Mouse (Mus musculus): ENCODE data around the gene Ccl1.

Ccl1 gene

DNA sequence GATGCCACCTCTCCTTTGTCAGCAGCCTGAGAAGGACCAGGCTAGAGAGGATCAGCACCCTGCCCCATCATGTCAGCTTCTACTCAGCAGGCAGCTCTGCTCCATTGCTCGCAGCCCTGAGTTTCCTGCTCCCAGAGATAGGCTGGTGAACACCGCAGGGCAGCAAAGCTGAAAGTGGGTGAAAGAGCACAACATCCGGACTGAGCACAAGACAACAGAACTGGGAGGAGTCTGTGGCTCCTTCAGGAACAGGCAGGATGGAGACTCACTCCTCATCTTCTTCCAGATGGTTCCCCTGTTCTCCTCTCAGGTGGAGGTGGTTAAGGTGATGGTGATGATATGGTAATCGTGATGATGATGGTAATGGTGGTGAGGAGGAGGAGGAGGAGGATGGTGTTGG, at the start of gene Ccl1:
Gene Ccl1 (minus strand): TSS at position 101 of the 400 bp plus-strand sequence.
- no peak for DNase-seq (ENCODE audit: low read depth, low spot score)

DNA sequence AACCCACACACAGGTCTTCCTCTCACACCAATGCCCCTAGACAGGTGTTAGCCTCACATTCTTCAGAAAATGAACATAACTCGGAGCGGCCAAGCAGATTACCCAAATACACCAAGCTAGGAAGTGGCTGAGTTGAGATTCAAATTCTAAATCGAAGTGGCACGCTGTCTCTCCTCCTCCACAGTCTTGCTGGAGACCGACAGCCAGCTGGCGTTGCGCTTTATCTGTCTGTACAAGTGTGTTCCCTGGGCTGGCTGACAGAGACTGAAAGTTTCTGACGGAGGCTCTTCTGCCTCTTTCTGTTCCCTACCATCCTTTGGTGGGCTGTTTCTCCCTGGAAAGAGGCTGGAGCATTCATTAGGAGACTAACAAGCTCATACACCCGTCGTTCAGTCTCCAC, 45.5 kb upstream of the Ccl1 start:
- DNase-seq (ENCODE audit: low read depth, low spot score), result no peak

DNA sequence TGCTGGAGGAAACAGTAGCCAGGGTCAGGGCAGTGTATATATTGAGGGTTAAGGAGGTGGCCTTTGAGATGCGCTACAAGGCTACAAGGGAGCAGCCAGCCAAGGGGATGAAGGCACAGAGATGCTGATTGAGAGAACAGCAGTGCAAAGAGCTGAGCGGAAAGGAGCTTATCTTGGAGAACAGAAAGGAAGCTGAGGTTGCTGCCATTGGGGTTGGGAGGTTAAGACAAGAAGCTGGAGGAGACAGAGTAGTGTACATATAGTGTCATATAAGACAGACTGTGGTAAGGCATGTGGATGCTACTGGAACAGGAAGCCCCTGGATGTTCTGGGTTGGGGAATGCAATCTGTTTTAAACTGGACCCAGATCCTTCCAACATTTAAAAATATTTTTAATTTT, 35.4 kb upstream of the Ccl1 start:
- DNase-seq (ENCODE audit: low read depth, low spot score), result no peak

DNA sequence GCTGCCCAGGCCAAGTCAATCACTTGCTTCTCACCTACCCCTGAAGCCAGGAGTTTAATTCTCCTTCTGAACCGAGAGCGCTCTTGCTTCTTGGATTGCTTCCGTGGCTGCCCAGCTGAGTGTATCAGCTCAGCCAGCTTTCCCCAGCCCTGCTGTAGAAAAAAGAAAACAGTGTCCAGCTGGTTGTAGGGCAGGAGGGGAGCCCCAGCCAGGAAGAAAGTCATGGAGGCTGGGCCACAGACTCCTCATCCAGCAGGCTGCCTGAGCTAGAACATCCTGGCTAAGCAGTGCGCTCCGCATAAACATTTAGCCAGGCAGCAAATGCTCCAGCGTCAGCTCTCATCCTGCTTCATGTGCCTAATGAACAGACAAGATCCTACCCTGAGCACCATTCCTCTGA, 34.9 kb upstream of the Ccl1 start:
- DNase-seq (ENCODE audit: low read depth, low spot score), result no peak

DNA sequence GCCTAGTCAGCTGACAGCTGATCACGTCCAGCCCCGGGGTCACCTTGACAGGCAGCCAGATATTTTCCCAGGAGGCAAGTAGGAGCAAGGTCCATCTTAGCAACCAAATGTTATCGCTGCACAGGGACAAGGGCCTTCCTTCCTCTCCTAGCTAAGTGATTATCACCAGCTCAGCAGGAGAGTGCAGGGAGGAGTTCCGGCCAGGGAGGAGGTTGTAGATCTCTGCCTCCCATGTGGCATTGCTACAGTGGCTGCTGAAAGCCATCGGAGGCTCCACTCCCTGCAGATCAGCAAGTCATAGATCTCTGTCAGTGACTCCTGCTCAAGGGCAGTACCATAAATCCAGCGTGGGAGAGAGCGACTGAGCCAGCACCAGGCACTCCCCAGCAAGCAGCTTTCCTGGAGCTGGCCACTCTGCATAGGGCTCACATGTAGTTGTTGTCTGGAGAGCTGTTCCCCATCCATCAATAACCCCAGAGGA, 34.5 kb upstream of the Ccl1 start:
- DNase-seq (ENCODE audit: low read depth, low spot score), result no peak

DNA sequence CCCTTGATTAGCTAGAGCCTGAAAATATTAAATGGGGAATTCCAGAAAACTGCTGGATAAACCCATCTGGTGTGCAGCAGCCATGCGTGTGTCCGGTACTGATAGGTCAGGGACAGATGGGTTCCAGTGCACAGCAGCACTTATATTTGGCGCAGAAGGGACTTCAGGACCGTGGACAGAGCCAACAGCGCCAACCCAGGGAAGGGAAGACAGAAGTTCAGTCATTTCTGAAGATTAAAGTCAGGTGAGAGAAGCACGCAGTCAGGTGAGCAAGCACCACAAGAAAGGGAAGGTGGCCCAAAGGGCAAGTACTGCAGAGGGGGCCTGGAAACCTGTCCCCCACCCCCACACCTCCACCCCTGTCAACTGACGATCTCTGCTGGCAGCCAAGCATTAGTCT, 7.7 kb upstream of the Ccl1 start:
- DNase-seq (ENCODE audit: low read depth, low spot score), result peak; percentile 47

DNA sequence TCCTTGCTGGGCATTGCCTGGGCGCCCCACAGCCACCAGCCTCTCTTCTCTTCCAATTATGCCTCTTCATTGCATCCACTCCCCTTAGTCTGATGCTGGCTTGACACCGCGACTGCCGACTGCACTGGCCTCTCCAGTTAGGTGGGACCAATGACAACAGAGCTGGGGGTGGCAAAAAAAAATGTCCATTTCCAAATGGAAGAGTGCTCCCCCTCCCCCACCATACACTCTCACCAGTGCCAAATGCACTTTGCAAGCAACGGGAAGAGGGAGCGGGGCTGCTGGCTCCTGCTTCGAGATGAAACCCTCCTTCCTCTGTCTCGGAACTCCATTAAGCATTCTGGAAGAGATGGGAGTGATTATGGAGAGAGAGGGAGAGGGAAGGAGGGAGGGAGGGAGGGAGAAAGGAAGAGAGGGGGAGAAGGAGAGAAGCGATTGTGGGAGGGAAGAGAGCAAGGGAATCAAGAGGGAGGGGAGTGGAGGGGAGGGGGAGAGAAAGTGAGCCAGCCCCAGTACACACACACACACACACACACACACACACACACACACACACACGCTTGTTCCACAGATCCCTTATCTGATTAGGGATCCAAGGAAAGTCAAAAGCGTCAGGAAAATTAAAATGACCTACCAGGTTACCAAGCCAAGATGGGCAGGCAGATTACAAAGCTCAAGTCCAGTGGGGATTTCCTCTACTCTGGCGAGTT, 5.0 kb upstream of the Ccl1 start:
- no peak for DNase-seq (ENCODE audit: low read depth, low spot score)

DNA sequence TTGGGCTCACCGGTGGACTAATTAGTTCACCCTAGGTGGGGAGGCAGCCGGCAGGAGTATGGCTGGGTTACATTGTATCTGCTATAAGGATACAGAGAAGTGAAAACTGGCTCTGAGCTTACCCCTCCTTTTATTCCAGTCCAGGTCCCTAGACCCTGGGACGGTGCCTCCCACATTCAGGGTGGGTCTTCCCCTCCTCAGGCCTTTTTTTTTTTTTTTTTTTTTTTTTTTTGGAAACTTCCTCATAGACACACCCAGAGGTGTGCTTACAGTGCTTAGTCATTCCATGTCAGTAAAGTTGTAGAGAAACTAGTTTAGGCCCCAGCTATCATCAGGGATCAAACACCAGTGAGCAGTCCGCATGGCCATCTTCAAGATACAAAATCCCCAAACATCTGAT, 7.6 kb downstream of the Ccl1 start:
- peak; percentile 18 for DNase-seq (ENCODE audit: low read depth, low spot score)

DNA sequence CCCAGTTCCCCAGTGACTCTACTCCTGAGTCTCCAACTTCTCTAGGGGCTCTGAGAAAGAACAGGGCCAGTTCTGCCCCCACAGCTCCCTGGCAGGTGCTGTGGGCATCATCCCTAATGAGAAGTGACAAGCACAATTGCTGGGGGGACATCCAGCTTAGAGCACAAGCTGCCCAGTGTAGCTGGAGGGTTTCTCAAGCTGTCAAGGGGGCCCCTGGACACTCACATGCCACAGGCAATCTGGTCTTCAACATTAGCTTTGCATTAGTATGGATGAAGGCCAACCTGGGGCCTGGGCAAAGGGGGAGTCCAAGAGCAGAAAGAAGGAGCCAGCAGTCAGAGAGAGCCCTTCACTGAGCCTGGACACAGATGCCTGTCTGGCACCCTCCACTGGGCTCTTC, 14.6 kb downstream of the Ccl1 start:
- no peak for DNase-seq (ENCODE audit: low read depth, low spot score)

DNA sequence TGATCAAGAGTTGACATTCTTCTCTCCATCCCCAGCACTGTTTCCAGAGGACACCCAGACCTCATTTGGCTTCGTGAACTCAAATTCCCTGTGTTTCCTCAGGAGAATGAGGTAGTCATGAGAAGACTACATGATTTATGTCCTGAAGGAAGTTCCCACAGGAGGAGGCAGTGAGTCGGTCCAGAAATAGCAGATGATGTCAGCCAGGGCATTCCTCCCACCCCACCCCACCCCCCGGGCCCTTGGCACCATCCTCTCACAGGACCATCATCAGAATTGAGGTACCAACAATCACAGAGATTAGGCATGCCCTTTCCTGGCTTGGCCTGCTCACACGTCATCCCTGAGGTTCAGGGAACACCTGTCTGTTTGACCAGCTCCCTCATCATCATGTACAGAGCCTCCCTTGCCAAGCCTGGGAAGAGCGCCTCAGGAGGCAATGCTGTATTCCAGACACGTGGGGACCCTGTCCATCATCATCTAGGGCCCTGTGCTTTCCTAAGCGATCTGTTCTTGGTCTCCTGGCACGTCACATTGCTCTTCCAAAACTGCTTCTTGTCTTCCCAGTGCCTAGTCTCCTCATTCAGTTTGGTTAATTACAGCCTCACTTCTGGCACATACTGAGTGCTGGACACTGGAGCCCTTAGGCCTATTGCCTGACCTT, 31.2 kb downstream of the Ccl1 start:
- no peak for DNase-seq (ENCODE audit: low read depth, low spot score)

DNA sequence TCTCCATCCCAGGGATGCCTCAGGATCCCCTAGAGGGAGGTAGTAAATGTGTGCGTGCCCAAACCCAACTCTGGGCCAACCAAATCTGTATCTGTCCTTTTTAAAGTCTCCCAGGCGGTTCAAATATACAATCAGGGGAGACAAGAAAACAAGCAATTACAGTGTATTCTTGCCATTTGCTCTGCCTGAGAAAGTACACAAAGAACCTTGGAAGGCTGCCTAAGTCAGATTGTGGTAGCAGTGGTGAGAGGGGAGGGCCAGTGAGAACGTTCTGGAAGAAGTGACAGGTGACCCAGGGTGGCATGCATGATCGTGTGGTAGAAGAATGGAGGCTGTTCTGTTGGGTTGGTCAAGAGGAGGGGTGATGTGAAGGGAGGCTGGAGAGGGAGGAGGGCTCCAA, 46.4 kb downstream of the Ccl1 start:
- no peak for DNase-seq (ENCODE audit: low read depth, low spot score)

DNA sequence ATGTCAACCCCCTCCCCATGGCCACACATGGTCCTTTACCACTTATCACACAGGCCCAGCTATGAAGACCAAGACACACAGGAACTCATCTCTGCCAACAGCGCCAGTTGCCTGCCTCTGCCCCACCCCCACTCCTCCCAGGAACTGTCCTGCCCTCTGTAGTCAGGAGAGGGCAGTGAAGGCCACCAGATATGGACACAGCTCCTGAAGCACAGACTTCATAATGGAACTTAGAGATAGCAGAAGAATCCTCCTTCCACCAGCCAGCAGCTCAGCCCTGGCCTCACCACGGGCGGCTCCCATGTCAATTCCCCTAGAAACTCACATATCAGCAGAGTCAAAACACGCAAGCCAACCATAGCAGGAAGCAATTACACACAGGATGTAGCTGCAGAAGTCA, 49.9 kb downstream of the Ccl1 start:
- no peak for DNase-seq (ENCODE audit: low read depth, low spot score)

DNA sequence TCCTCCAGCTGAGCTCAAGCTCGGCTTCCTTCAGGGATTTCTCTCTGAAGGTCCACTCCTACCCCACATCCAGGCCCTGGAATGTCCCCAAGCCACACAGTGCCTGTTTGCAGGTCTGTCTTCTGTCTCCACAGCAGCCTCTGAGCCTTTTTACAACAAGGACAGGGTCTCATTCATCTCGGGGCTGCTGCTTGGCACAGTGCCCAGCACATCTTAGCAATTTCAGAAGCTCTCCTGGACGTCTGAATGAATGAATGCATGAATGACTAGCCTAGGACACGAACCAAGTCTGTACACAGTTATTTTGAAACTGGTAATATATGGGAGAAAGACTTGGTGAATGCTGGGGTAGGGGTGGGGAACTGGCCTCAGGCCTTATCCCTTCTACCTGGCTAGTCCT, 52.1 kb downstream of the Ccl1 start:
- no peak for DNase-seq (ENCODE audit: low read depth, low spot score)

DNA sequence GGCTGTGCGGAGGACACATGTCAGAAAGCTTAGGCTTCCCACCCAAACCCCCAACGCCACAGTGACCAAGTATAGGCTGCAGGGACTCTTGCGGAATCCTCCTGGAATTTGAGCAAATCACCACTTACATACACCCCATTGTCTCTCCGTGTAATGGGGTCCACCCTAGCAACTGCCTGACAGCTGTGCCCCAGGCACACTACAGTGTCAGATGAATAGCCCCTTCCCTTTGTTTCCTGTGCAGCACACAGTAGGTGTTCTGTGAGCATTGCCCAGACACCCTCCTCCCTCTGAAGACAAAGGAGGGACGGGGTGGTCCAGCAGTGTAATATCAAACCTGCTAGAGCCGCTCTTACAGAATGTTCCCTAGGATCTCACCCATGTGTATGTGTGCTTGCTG, 54.2 kb downstream of the Ccl1 start:
- DNase-seq (ENCODE audit: low read depth, low spot score), result peak; percentile 53

DNA sequence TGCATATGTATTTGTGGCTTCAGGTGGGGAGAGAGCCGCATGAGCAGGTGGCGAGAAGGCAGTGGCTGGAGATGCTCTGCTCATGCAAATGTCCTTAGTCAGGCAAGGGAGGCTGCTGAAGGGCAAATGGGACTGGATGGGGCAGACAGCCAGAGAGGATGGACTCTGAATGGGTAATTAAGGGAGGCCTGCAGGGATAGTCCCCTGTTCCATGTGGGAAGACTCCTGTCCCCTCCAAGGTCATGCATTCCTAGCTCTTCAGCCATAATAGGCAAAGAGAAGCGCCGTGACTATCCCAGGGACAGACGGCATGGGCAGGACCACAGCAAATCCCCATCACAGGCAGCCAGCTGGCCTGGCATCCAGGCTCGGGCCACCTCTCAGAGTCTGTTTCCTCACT, 55.5 kb downstream of the Ccl1 start:
- no peak for DNase-seq (ENCODE audit: low read depth, low spot score)

DNA sequence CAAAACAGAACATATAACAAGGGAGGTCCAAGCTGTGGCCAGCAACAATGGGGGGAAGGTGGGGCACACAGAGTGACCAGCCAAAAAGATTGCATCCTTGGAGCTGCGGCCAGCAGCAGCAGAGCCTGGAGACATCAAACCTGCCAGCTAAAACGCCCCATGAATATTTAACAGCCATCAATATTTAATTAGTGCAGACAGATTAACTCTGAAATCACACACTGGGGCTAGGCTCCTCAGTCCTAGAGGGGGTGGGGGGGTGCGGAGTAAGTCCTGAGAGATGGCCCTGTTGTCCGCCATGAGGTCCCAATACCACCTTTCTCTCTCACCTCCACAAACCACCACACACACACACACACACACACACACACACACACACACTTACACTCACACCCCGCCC, 68.1 kb downstream of the Ccl1 start:
- DNase-seq (ENCODE audit: low read depth, low spot score), result peak; percentile 5

DNA sequence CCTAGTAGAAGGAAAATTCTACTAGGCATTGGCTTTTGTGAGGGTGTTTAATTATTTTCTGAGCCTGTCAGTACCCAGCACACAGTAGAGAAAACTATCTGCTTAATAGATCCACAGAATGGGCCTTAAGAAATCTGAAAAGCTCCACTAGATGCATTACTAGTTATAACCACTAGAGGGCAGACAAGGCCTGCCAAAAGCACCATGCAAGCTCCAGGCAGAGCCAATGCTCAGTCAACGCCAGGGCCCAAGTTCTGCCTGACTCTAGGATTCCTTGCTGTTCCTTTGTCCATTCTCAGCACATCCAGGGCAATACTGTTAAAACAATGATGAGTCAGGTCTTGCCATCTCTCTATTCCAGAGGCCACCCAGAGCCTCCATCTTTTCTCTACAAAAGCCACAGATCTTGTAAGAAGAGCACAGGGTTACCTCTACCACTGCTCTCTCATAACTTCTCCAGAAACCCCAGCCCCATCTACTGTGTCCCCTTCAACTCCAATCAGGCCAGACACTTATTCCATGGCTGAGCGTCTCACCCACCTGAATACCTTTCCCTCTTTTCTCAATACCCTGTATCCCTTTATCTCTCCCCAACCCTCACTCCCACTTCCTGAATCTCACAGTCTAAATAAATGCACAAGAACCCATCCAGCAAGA, 69.8 kb downstream of the Ccl1 start:
- DNase-seq (ENCODE audit: low read depth, low spot score), result peak; percentile 59

DNA sequence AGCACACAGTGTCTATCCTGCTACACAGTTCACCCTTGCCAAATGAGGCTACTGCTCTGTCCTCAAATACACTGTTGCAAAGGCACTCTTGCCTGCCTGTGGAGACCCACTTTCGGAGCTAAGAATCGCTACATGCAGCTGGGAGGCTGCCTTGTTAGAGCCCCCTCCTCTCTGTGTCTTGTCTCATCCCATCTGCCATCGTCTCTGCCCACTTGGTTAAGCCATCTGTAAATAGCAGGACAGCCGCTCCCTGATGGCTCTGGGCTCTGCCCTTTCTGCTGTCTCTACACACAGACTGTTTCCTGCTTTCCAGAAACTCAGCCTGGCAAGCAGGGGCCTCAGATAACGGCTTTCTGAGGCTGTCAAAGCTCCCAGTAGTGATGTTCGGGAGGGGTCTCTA, 71.5 kb downstream of the Ccl1 start:
- no peak for DNase-seq (ENCODE audit: low read depth, low spot score)

DNA sequence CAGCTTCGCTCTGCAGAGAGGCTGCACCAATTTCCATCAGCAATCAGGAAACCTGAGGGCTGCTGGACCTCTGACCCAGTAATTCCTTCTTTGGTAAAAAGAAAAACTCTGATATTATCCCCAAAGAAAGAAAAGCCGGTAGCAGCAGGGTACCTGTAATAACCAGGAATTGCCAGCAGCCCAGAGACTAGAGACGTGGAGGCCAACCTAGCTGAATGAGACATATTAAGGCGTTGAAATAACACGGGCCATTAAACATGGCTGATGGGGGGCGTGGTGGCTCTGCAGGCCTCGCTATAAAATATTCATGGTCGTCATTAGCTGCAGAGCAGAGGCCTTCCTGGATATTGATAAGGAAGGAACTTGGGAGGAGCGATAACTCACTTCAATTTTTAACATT, 78.5 kb downstream of the Ccl1 start:
- DNase-seq (ENCODE audit: low read depth, low spot score), result no peak

DNA sequence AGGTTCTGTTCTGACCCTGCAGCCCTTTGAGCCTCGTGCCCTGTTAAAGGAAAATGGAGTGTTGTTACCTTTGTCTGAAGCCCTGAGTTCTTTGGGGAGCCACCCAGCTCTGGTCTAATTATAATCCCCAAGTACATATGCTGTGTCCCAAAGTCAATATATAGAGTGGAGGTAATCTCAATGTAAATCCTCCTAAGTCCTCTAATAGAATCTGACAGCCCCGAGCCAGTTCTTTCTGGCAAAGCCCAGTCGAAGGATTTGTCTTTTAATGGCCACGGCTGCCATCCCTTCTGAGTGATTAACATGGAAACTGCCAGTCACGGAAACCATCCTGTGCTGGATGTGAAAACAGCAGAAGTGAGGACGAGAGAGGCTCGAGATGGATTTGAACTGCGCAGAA, 79.6 kb downstream of the Ccl1 start:
- no peak for DNase-seq (ENCODE audit: low read depth, low spot score)

DNA sequence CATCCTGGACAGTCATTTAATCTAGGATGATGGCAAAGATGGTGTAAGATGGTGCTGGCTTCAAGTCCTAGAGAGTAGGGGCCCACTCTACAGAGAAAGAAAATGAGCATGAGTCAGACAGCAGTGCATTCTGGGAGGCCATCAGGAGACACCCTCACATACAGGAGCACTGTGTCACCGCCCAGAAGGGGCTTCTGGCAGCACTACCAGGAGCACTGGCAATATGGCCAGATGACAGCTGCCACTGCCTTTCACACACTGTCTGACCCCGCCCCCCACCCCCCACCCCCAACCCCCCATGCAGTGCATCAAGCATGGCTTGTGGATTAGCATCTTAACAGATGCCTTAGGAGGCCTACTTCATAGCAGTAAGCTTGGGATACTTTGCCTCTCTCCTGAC, 89.0 kb downstream of the Ccl1 start:
- DNase-seq (ENCODE audit: low read depth, low spot score), result no peak

DNA sequence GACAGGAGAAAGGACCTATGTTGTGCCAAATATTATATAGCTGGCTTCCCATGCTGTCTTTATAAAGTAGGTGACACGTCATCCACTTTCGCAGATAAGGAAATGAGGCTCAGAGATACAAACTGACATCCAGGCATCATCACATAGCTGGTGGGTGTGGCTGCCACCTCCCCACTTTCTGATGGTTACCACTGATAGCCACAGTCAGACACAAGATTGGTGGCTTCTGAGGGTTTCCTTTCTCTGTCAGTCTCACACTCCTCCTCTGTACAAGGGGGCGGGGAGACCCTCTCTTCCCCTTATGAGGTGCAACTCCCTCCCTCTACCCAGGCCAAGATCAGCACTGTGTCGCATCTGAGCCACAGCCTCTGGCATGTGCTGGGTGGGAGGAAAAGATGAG, 91.1 kb downstream of the Ccl1 start:
- no peak for DNase-seq (ENCODE audit: low read depth, low spot score)

DNA sequence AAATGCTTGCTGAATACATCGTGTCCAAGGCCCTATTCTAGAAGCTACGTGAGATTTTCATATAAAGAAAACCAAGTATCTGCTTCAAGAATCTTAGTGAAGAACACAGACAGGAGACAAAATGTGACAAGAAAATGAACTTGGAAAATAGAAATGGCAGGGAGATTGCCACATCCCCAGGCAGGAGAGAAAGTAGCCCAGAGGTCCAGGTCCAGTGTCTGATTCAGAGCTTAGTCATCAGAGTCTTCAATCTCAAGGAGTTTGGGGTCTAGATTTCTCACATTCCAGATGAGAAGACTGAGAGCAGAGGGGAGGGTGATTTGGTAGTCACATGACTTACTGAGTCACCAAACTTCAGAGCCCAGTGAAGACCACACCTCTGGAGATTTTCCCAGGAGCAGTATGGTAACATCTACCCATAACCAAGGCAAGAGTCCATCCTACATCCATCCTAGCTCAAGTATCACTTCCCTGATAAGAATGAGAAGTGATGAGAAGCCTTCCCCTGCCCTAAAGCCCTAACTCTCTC, 98.5 kb downstream of the Ccl1 start:
- DNase-seq (ENCODE audit: low read depth, low spot score), result no peak

Data from R1 (cell line).